Mouse (Mus musculus) limb, embryonic 15.5 days (tissue): ENCODE data around the gene Slc39a7. TPM values are rescaled to one million over a fixed set of nuclear protein-coding genes. Genes with fewer than 3 reads are reported as not detected.
A peak's percentile ranks its signal among the peaks of the same experiment; 100 is the strongest.
"Not testable (repeated sequence)": the region's sequence is repeated elsewhere in the genome, so short reads cannot be mapped to it uniquely, and the experiment has no call there.

Experiments
- ATAC-seq: fragments of 200-750 bp; cut with Nextera tagmentation; 2 replicates; pipeline ENCODE4 v1.8.0; 2017; ENCODE audit warnings: low read depth, moderate TSS enrichment; ENCODE audit not compliant: insufficient number of reproducible peaks, low FRiP score, low TSS enrichment
- H3K27ac ChIP-seq: fragments of 300-500 bp; sonication (generic); 2 replicates; pipeline ENCODE4 v1.5.1; 2015; ENCODE audit warnings: moderate library complexity, mild to moderate bottlenecking, inconsistent platforms
- H3K27me3 ChIP-seq: fragments of 300-500 bp; sonication (generic); 2 replicates; pipeline ENCODE4 v1.6.1; 2015; ENCODE audit warnings: inconsistent platforms
- H3K36me3 ChIP-seq: fragments of 300-500 bp; sonication (generic); 2 replicates; pipeline ENCODE4 v1.6.1; 2015; ENCODE audit warnings: inconsistent platforms
- H3K4me1 ChIP-seq: fragments of 300-500 bp; sonication (generic); 2 replicates; pipeline ENCODE4 v1.6.1; 2015; ENCODE audit warnings: inconsistent platforms
- H3K4me2 ChIP-seq: fragments of 300-500 bp; sonication (generic); 2 replicates; pipeline ENCODE4 v1.6.1; 2015; ENCODE audit warnings: mild to moderate bottlenecking, inconsistent platforms
- H3K4me3 ChIP-seq: fragments of 300-500 bp; sonication (generic); 2 replicates; pipeline ENCODE4 v1.5.1; 2015; ENCODE audit warnings: mild to moderate bottlenecking, inconsistent platforms
- H3K9ac ChIP-seq: fragments of 300-500 bp; sonication (generic); 2 replicates; pipeline ENCODE4 v1.6.1; 2015; ENCODE audit warnings: inconsistent platforms
- H3K9me3 ChIP-seq: fragments of 300-500 bp; sonication (generic); 2 replicates; pipeline ENCODE4 v1.6.1; 2016; ENCODE audit warnings: inconsistent platforms
- WGBS: fragments of 180-500 bp; shearing (Covaris S2); methylation state at CpG from one replicate; pipeline ENCODE4 v1.1.7; 2015; 5-methylcytosine and 5-hydroxymethylcytosine counted together
- microRNA counts: library from miRNA; unstranded; fragments of <30 nt; microRNA quantifications from one replicate; lab custom pipeline; 2016
- microRNA-seq: library from miRNA; unstranded; fragments of <30 nt; microRNA quantifications from one replicate; pipeline ENCODE4, GENCODE M21; 2016
- polyA plus RNA-seq: library from polyadenylated mRNA; unstranded; fragments of >200 nt; fragmentation: Nextera tagmentation; extraction: Ambion mirVana; gene quantifications from 2 replicates; pipeline ENCODE4 v1.2.1, GENCODE M21; 2015

Gene Slc39a7
- polyA plus RNA-seq, 1 experiment from 2014 or later = 259 TPM

- peaks cover 14% of the 10 kb centered on the region for H3K4me1 ChIP-seq
- no peaks in the 10 kb centered on the region for H3K9me3 ChIP-seq
- H3K27ac ChIP-seq = no peak overlapping the region
- ATAC-seq = no peak
- H3K9ac ChIP-seq = no peak overlapping the region
- H3K4me2 ChIP-seq = no peak overlapping the region
- WGBS = 21% methylated on average over 3 of the region's 3 CpGs
- H3K36me3 ChIP-seq = no peaks in the 10 kb centered on the region
- no peak overlapping the region for H3K4me3 ChIP-seq
- H3K27me3 ChIP-seq = peaks cover 40% of the 10 kb centered on the region
Measured at GRCm38 (mm10) chr17:33995651-33996050, 35.8 kb downstream of the Slc39a7 start.

- H3K4me2 ChIP-seq = no peak overlapping the region
- 88% methylated on average over 8 of the region's 8 CpGs for WGBS
- H3K27me3 ChIP-seq = peaks cover 33% of the 10 kb centered on the region
- no peaks in the 10 kb centered on the region for H3K9me3 ChIP-seq
- peaks cover 9% of the 10 kb centered on the region for H3K4me1 ChIP-seq
- H3K36me3 ChIP-seq = no peaks in the 10 kb centered on the region
- H3K4me3 ChIP-seq = no peak overlapping the region
- no peak overlapping the region for H3K9ac ChIP-seq
- ATAC-seq = no peak
- H3K27ac ChIP-seq = no peak overlapping the region
Measured at GRCm38 (mm10) chr17:33994959-33995358, 36.5 kb downstream of the Slc39a7 start.

- no peak overlapping the region for H3K4me3 ChIP-seq
- H3K27me3 ChIP-seq = peaks cover 6% of the 10 kb centered on the region
- no peak for ATAC-seq
- H3K27ac ChIP-seq = no peak overlapping the region
- no peaks in the 10 kb centered on the region for H3K4me1 ChIP-seq
- H3K4me2 ChIP-seq = no peak overlapping the region
- 30% methylated on average over 10 of the region's 10 CpGs for WGBS
- H3K9ac ChIP-seq = no peak overlapping the region
- no peaks in the 10 kb centered on the region for H3K9me3 ChIP-seq
- H3K36me3 ChIP-seq = no peaks in the 10 kb centered on the region
Measured at GRCm38 (mm10) chr17:33991788-33992664, 39.5 kb downstream of the Slc39a7 start.

- not testable (repeated sequence) for H3K27ac ChIP-seq, H3K9ac ChIP-seq, H3K9me3 ChIP-seq, ATAC-seq, H3K36me3 ChIP-seq
- H3K4me2 ChIP-seq = peak overlapping the region; percentile 67; the same call in 1 of the 2 replicates
- WGBS = 9% methylated on average over 8 of the region's 8 CpGs
- H3K4me3 ChIP-seq = peak overlapping the region; percentile 52; the same call in 1 of the 2 replicates
- peaks cover 24% of the 10 kb centered on the region for H3K4me1 ChIP-seq
- peaks cover 37% of the 10 kb centered on the region for H3K27me3 ChIP-seq
Measured at GRCm38 (mm10) chr17:33982136-33982535, 49.3 kb downstream of the Slc39a7 start.

- Histone ChIP-seq H3K27ac (peak overlapping the region; percentile 91), H3K4me1 (peaks cover 24% of the 10 kb centered on the region), H3K4me3 (peak overlapping the region; percentile 52), H3K4me2 (peak overlapping the region; percentile 67), H3K27me3 (peaks cover 45% of the 10 kb centered on the region)
- not testable (repeated sequence) for H3K9me3 ChIP-seq, H3K9ac ChIP-seq, H3K36me3 ChIP-seq
- under 1% methylated on average over 27 of the region's 27 CpGs for WGBS
- ATAC-seq = peak; percentile 87
Measured at GRCm38 (mm10) chr17:33981192-33981909, 50.1 kb downstream of the Slc39a7 start.

- H3K4me1 ChIP-seq = peaks cover 24% of the 10 kb centered on the region
- H3K9ac ChIP-seq = no peak overlapping the region
- peaks cover 54% of the 10 kb centered on the region for H3K27me3 ChIP-seq
- H3K36me3 ChIP-seq = no peaks in the 10 kb centered on the region
- peak overlapping the region; percentile 52; the same call in 1 of the 2 replicates for H3K4me3 ChIP-seq
- ATAC-seq = no peak
- H3K9me3 ChIP-seq = no peaks in the 10 kb centered on the region
- 74% methylated on average over 19 of the region's 19 CpGs for WGBS
- peak overlapping the region; percentile 54 for H3K27ac ChIP-seq
- H3K4me2 ChIP-seq = peak overlapping the region; percentile 67
Measured at GRCm38 (mm10) chr17:33980181-33981035, 51.1 kb downstream of the Slc39a7 start.

- Histone ChIP-seq H3K27me3 (peaks cover 55% of the 10 kb centered on the region), H3K36me3 (no peaks in the 10 kb centered on the region), H3K4me2 (no peak overlapping the region), H3K4me1 (peaks cover 24% of the 10 kb centered on the region), H3K9ac (no peak overlapping the region), H3K27ac (no peak overlapping the region), H3K9me3 (no peaks in the 10 kb centered on the region), H3K4me3 (no peak overlapping the region)
- no peak for ATAC-seq
- 69% methylated on average over 6 of the region's 6 CpGs for WGBS
Measured at GRCm38 (mm10) chr17:33979512-33980050, 51.9 kb downstream of the Slc39a7 start.

GRCm38 (mm10) chr17:33978631-33979031 lies 52.9 kb downstream of the Slc39a7 start:
- peak overlapping the region; percentile 52 for H3K4me2 ChIP-seq
- H3K9me3 ChIP-seq = no peaks in the 10 kb centered on the region
- no peaks in the 10 kb centered on the region for H3K36me3 ChIP-seq
- H3K4me1 ChIP-seq = peaks cover 24% of the 10 kb centered on the region
- ATAC-seq = peak; percentile 21; the same call in 1 of the 2 replicates
- H3K9ac ChIP-seq = 0 out of 2 replicates have a peak overlapping the region, but pooled peaks have one; percentile 18
- H3K4me3 ChIP-seq = peak overlapping the region; percentile 35
- peaks cover 62% of the 10 kb centered on the region for H3K27me3 ChIP-seq
- WGBS = 1% methylated on average over 17 of the region's 17 CpGs
- no peak overlapping the region for H3K27ac ChIP-seq

MicroRNA genes within 50 kb of the gene (microRNA counts, 519-probe panel; counts per million panel counts)
- not detected for microRNA mmu-miR-219 (lab: Ali Mortazavi, UCI)

Small RNA genes lying within 50 kb of the gene (microRNA-seq; reads per million reads assigned to microRNA genes)
- gene Mir219a-1 (0.61 reads per million), gene Mir219c (not detected)

Other genes starting within 250 kb of the Slc39a7 start
- 53.1 and 62.9 TPM in 2 replicates for gene Angptl4, start 249.9 kb downstream of the Slc39a7 start, polyA plus RNA-seq
- gene Kank3, start 221.2 kb downstream of the Slc39a7 start, polyA plus RNA-seq = 29.4 and 32.3 TPM in 2 replicates
- gene Rps28, start 207.1 kb downstream of the Slc39a7 start, polyA plus RNA-seq = 716 and 1,053 TPM in 2 replicates
- 404 and 428 TPM in 2 replicates for gene Ndufa7, start 207.1 kb downstream of the Slc39a7 start, polyA plus RNA-seq
- 53.1 and 54.8 TPM in 2 replicates for gene Cd320, start 188.6 kb downstream of the Slc39a7 start, polyA plus RNA-seq
- gene Gm7029, start 157.8 kb downstream of the Slc39a7 start, polyA plus RNA-seq = not detected in 2 replicates
- 3.5 and 7.7 TPM in 2 replicates for gene Kifc1, start 141.0 kb downstream of the Slc39a7 start, polyA plus RNA-seq
- 0.19 and 0.30 TPM in 2 replicates for gene Platr17, start 126.5 kb downstream of the Slc39a7 start, polyA plus RNA-seq
- 47.2 and 55.7 TPM in 2 replicates for gene Daxx, start 122.3 kb downstream of the Slc39a7 start, polyA plus RNA-seq
- 42.1 and 46.3 TPM in 2 replicates for gene Tapbp, start 115.8 kb downstream of the Slc39a7 start, polyA plus RNA-seq
- gene Zbtb22, start 115.8 kb downstream of the Slc39a7 start, polyA plus RNA-seq = 14.0 and 15.5 TPM in 2 replicates
- gene Rgl2, start 102.1 kb downstream of the Slc39a7 start, polyA plus RNA-seq = 51.8 and 58.5 TPM in 2 replicates
- 132 and 139 TPM in 2 replicates for gene Pfdn6, start 91.3 kb downstream of the Slc39a7 start, polyA plus RNA-seq
- gene Wdr46, start 91.0 kb downstream of the Slc39a7 start, polyA plus RNA-seq = 31.4 and 36.0 TPM in 2 replicates
- gene B3galt4, start 80.2 kb downstream of the Slc39a7 start, polyA plus RNA-seq = 5.9 and 8.3 TPM in 2 replicates
- gene Vps52, start 75.9 kb downstream of the Slc39a7 start, polyA plus RNA-seq = 46.5 and 50.4 TPM in 2 replicates
- 1,572 and 1,837 TPM in 2 replicates for gene Rps18, start 75.7 kb downstream of the Slc39a7 start, polyA plus RNA-seq
- gene H2-K1, start 31.3 kb downstream of the Slc39a7 start, polyA plus RNA-seq = 25.5 and 31.3 TPM in 2 replicates
- 18.1 and 18.9 TPM in 2 replicates for gene Ring1, start 7.0 kb downstream of the Slc39a7 start, polyA plus RNA-seq
- 45.0 and 50.3 TPM in 2 replicates for gene H2-Ke6, start 3.6 kb downstream of the Slc39a7 start, polyA plus RNA-seq
- 44.4 and 52.5 TPM in 2 replicates for gene Rxrb, start 130 bp upstream of the Slc39a7 start, polyA plus RNA-seq
- gene Col11a2, start 7.8 kb upstream of the Slc39a7 start, polyA plus RNA-seq = 94.4 and 96.5 TPM in 2 replicates
- 0.61 and 0.79 TPM in 2 replicates for gene H2-Oa, start 60.7 kb upstream of the Slc39a7 start, polyA plus RNA-seq
- gene H2-DMa, start 87.9 kb upstream of the Slc39a7 start, polyA plus RNA-seq = 13.4 and 15.2 TPM in 2 replicates
- gene Brd2, start 91.0 kb upstream of the Slc39a7 start, polyA plus RNA-seq = 104 and 112 TPM in 2 replicates
- gene H2-DMb2, start 111.6 kb upstream of the Slc39a7 start, polyA plus RNA-seq = 0.37 and 0.38 TPM in 2 replicates
- gene H2-DMb1, start 121.4 kb upstream of the Slc39a7 start, polyA plus RNA-seq = 2.6 and 3.3 TPM in 2 replicates
- 13.2 and 13.4 TPM in 2 replicates for gene Tap1, start 155.9 kb upstream of the Slc39a7 start, polyA plus RNA-seq
- gene Psmb9, start 156.1 kb upstream of the Slc39a7 start, polyA plus RNA-seq = 3.1 and 3.4 TPM in 2 replicates
- gene Psmb8, start 166.0 kb upstream of the Slc39a7 start, polyA plus RNA-seq = 11.7 and 12.1 TPM in 2 replicates
- 5.9 and 6.1 TPM in 2 replicates for gene Tap2, start 171.8 kb upstream of the Slc39a7 start, polyA plus RNA-seq
- 0.32 TPM in 1 of 2 replicates, not detected in the other for gene H2-Ob, start 207.2 kb upstream of the Slc39a7 start, polyA plus RNA-seq
- gene H2-Ab1, start 226.0 kb upstream of the Slc39a7 start, polyA plus RNA-seq = 5.8 and 7.5 TPM in 2 replicates